Mouse (Mus musculus) spleen, postnatal 10 days (tissue): Measurements from ENCODE around the gene Tada2a.

Experiments used
- DNase-seq, 2 experiments: peaks; one replicate each; pipeline ENCODE4 v3.0.0; 2021 to 2022; ENCODE audit warnings: low spot score in 2 of 2

Gene Tada2a

GRCm38 (mm10) chr11:84063631-84064209 lies 65.7 kb downstream of the Tada2a start:
- no peak for DNase-seq

- DNase-seq = no peak
These were observed 66.6 kb downstream of the Tada2a start for GRCm38 (mm10) chr11:84062805-84063204.

- no peak for DNase-seq
These were observed 67.5 kb downstream of the Tada2a start for GRCm38 (mm10) chr11:84061881-84062280.

- no peak for DNase-seq
These were observed 68.8 kb downstream of the Tada2a start for GRCm38 (mm10) chr11:84060635-84061034.

- no peak for DNase-seq
These were observed 69.6 kb downstream of the Tada2a start for GRCm38 (mm10) chr11:84059784-84060183.

- no peak for DNase-seq
These were observed 72.0 kb downstream of the Tada2a start for GRCm38 (mm10) chr11:84057418-84057817.

GRCm38 (mm10) chr11:84053524-84054163 lies 75.8 kb downstream of the Tada2a start:
- DNase-seq = no peak

- no peak for DNase-seq
These were observed 76.3 kb downstream of the Tada2a start for GRCm38 (mm10) chr11:84053055-84053454.

GRCm38 (mm10) chr11:84048411-84048810 lies 81.0 kb downstream of the Tada2a start:
- no peak for DNase-seq

- DNase-seq = no peak
These were observed 82.1 kb downstream of the Tada2a start for GRCm38 (mm10) chr11:84047270-84047669.

GRCm38 (mm10) chr11:84044988-84045387 lies 84.4 kb downstream of the Tada2a start:
- DNase-seq = no peak

GRCm38 (mm10) chr11:84042808-84043762 lies 86.3 kb downstream of the Tada2a start:
- no peak for DNase-seq

GRCm38 (mm10) chr11:84040621-84041020 lies 88.8 kb downstream of the Tada2a start:
- DNase-seq = no peak

- no peak for DNase-seq
These were observed 95.7 kb downstream of the Tada2a start for GRCm38 (mm10) chr11:84033671-84034070.

GRCm38 (mm10) chr11:84032559-84032958 lies 96.8 kb downstream of the Tada2a start:
- no peak for DNase-seq

GRCm38 (mm10) chr11:84031971-84032370 lies 97.4 kb downstream of the Tada2a start:
- DNase-seq = peak in 1 of 2 experiments; percentile 49
